Mouse (Mus musculus) liver, embryonic 13.5 days (tissue): ENCODE results near the gene Crisp2. TPM values are rescaled to one million over a fixed set of nuclear protein-coding genes. Genes with fewer than 3 reads are reported as not detected.

Source experiments
- ATAC-seq: fragments of 200-750 bp; cut with Nextera tagmentation; 2 replicates; pipeline ENCODE4 v1.8.0; 2017; ENCODE audit warnings: low read depth, mild to moderate bottlenecking, moderate number of reproducible peaks, moderate library complexity
- DNase-seq: peaks from one replicate; pipeline ENCODE4 v3.0.0; 2022
- H3K27ac ChIP-seq: fragments of 300-500 bp; sonication (generic); 2 replicates; pipeline ENCODE4 v1.5.1; 2015; ENCODE audit warnings: moderate library complexity, mild to moderate bottlenecking, inconsistent platforms
- H3K27me3 ChIP-seq: fragments of 300-500 bp; sonication (generic); 2 replicates; pipeline ENCODE4 v1.6.1; 2015; ENCODE audit warnings: mild to moderate bottlenecking, inconsistent platforms
- H3K36me3 ChIP-seq: fragments of 300-500 bp; sonication (generic); 2 replicates; pipeline ENCODE4 v1.6.1; 2015; ENCODE audit warnings: mild to moderate bottlenecking, inconsistent platforms
- H3K4me1 ChIP-seq: fragments of 300-500 bp; sonication (generic); replicated peaks from 2 replicates; pipeline ENCODE4 v1.6.1; 2015; ENCODE audit warnings: inconsistent platforms
- H3K4me2 ChIP-seq: fragments of 300-500 bp; sonication (generic); 2 replicates; pipeline ENCODE4 v1.6.1; 2015; ENCODE audit warnings: inconsistent platforms, mild to moderate bottlenecking, moderate library complexity
- H3K4me3 ChIP-seq: fragments of 300-500 bp; sonication (generic); replicated peaks from 2 replicates; pipeline ENCODE4 v1.5.1; 2015; ENCODE audit warnings: mild to moderate bottlenecking, inconsistent platforms
- H3K9ac ChIP-seq: fragments of 300-500 bp; sonication (generic); 2 replicates; pipeline ENCODE4 v1.6.1; 2015; ENCODE audit warnings: mild to moderate bottlenecking, inconsistent platforms
- H3K9me3 ChIP-seq: fragments of 300-500 bp; sonication (generic); replicated peaks from 2 replicates; pipeline ENCODE4 v1.6.1; 2016; ENCODE audit warnings: inconsistent platforms
- WGBS: fragments of 180-500 bp; shearing (Covaris S2); methylation state at CpG from one replicate; pipeline ENCODE4 v1.1.7; 2015; ENCODE audit not compliant: insufficient replicate concordance; 5-methylcytosine and 5-hydroxymethylcytosine counted together
- polyA plus RNA-seq: library from polyadenylated mRNA; unstranded; fragments of >200 nt; fragmentation: Nextera tagmentation; extraction: Ambion mirVana; gene quantifications from 2 replicates; pipeline ENCODE4 v1.2.1, GENCODE M21; 2015

The Crisp2 gene
- polyA plus RNA-seq: 0.15 and 0.27 TPM in 2 replicates

- peak; percentile 54 for ATAC-seq
Observed at GRCm38 (mm10) chr17:40806953-40807572, at the start of gene Crisp2. Gene Crisp2, minus strand, starts transcription at chr17:40807003.

GRCm38 (mm10) chr17:40855065-40855464, 48.3 kb upstream of the Crisp2 start:
- Histone ChIP-seq H3K9ac (no peak overlapping the region), H3K4me1 (no peaks in the 10 kb centered on the region), H3K27me3 (no peaks in the 10 kb centered on the region), H3K9me3 (no peaks in the 10 kb centered on the region), H3K27ac (no peak overlapping the region), H3K4me2 (no peak overlapping the region), H3K4me3 (no peak overlapping the region), H3K36me3 (no peaks in the 10 kb centered on the region)
- no peak for ATAC-seq
- no peak for DNase-seq

More at GRCm38 (mm10) chr17:40806953-40807572, at the start of gene Crisp2:
- Histone ChIP-seq H3K9me3 (no peaks in the 10 kb centered on the region), H3K9ac (peak within 1 kb of the TSS; percentile 65), H3K4me1 (peaks cover 43% of the 10 kb centered on the region), H3K27ac (peak within 1 kb of the TSS; percentile 95), H3K36me3 (no peaks in the 10 kb centered on the region), H3K4me2 (peak within 1 kb of the TSS; percentile 69), H3K4me3 (peak within 1 kb of the TSS; percentile 36), H3K27me3 (no peaks in the 10 kb centered on the region)
- DNase-seq: peak; percentile 50
- WGBS: 11% methylated on average over 2 of the region's 2 CpGs

- no peak for ATAC-seq
Observed at GRCm38 (mm10) chr17:40837308-40837707, 30.5 kb upstream of the Crisp2 start.

GRCm38 (mm10) chr17:40831870-40832269, 25.1 kb upstream of the Crisp2 start:
- ATAC-seq (no peak), DNase-seq (no peak)
- WGBS: 52% methylated on average over 2 of the region's 2 CpGs
- H3K4me3 ChIP-seq: no peak overlapping the region
- peaks cover 84% of the 10 kb centered on the region for H3K36me3 ChIP-seq
- H3K9me3 ChIP-seq: no peaks in the 10 kb centered on the region
- H3K27me3 ChIP-seq: no peaks in the 10 kb centered on the region
- no peak overlapping the region for H3K9ac ChIP-seq
- no peaks in the 10 kb centered on the region for H3K4me1 ChIP-seq
- H3K4me2 ChIP-seq: no peak overlapping the region
- no peak overlapping the region for H3K27ac ChIP-seq

More at GRCm38 (mm10) chr17:40837308-40837707, 30.5 kb upstream of the Crisp2 start:
- no peak overlapping the region for H3K4me3 ChIP-seq
- H3K9me3 ChIP-seq: no peaks in the 10 kb centered on the region
- H3K27me3 ChIP-seq: no peaks in the 10 kb centered on the region
- no peaks in the 10 kb centered on the region for H3K4me1 ChIP-seq
- H3K27ac ChIP-seq: no peak overlapping the region
- H3K4me2 ChIP-seq: no peak overlapping the region
- no peak for DNase-seq
- H3K9ac ChIP-seq: no peak overlapping the region
- peaks cover 79% of the 10 kb centered on the region for H3K36me3 ChIP-seq

- peaks cover 48% of the 10 kb centered on the region for H3K36me3 ChIP-seq
- no peaks in the 10 kb centered on the region for H3K9me3 ChIP-seq
- WGBS: 46% methylated on average over 8 of the region's 8 CpGs
- H3K4me3 ChIP-seq: no peak overlapping the region
- H3K4me1 ChIP-seq: peaks cover 30% of the 10 kb centered on the region
- DNase-seq (no peak), ATAC-seq (no peak)
- H3K9ac ChIP-seq: no peak overlapping the region
- no peak overlapping the region for H3K4me2 ChIP-seq
- no peaks in the 10 kb centered on the region for H3K27me3 ChIP-seq
- no peak overlapping the region for H3K27ac ChIP-seq
Observed at GRCm38 (mm10) chr17:40824549-40824948, 17.7 kb upstream of the Crisp2 start.

- H3K27ac ChIP-seq: 0 out of 2 replicates have a peak overlapping the region, but pooled peaks have one; percentile 1
- peaks cover 38% of the 10 kb centered on the region for H3K4me1 ChIP-seq
- DNase-seq: no peak
- H3K9ac ChIP-seq: no peak overlapping the region
- no peak overlapping the region for H3K4me2 ChIP-seq
- peaks cover 47% of the 10 kb centered on the region for H3K36me3 ChIP-seq
- ATAC-seq: no peak
- 31% methylated on average over 4 of the region's 4 CpGs for whole genome bisulfite sequencing
- no peaks in the 10 kb centered on the region for H3K27me3 ChIP-seq
- H3K4me3 ChIP-seq: no peak overlapping the region
- no peaks in the 10 kb centered on the region for H3K9me3 ChIP-seq
Observed at GRCm38 (mm10) chr17:40823817-40824216, 17.0 kb upstream of the Crisp2 start.

GRCm38 (mm10) chr17:40821477-40821876, 14.7 kb upstream of the Crisp2 start:
- Histone ChIP-seq H3K27me3 (no peaks in the 10 kb centered on the region), H3K9me3 (no peaks in the 10 kb centered on the region), H3K4me2 (0 out of 2 replicates have a peak overlapping the region, but pooled peaks have one; percentile 46), H3K9ac (peak overlapping the region; percentile 39; the same call in 1 of the 2 replicates), H3K4me3 (0 out of 2 replicates have a peak overlapping the region, but pooled peaks have one; percentile 13), H3K36me3 (peaks cover 51% of the 10 kb centered on the region), H3K4me1 (peaks cover 58% of the 10 kb centered on the region), H3K27ac (peak overlapping the region; percentile 61; the same call in 1 of the 2 replicates)
- DNase-seq (no peak), ATAC-seq (peak; percentile 41; the same call in 1 of the 2 replicates)
- 35% methylated on average over 9 of the region's 9 CpGs for WGBS

- 15% methylated on average over 4 of the region's 4 CpGs for WGBS
- H3K36me3 ChIP-seq: peaks cover 37% of the 10 kb centered on the region
- H3K9me3 ChIP-seq: no peaks in the 10 kb centered on the region
- peak overlapping the region; percentile 56 for H3K4me3 ChIP-seq
- ATAC-seq (peak; percentile 87), DNase-seq (peak; percentile 42)
- H3K4me1 ChIP-seq: peaks cover 55% of the 10 kb centered on the region
- H3K27ac ChIP-seq: peak overlapping the region; percentile 91
- H3K9ac ChIP-seq: peak overlapping the region; percentile 66
- H3K4me2 ChIP-seq: peak overlapping the region; percentile 74
- H3K27me3 ChIP-seq: no peaks in the 10 kb centered on the region
Observed at GRCm38 (mm10) chr17:40817340-40817943, 10.6 kb upstream of the Crisp2 start.

- peaks cover 9% of the 10 kb centered on the region for H3K36me3 ChIP-seq
- H3K27ac ChIP-seq: no peak overlapping the region
- ATAC-seq: peak; percentile 33; the same call in 1 of the 2 replicates
- H3K4me1 ChIP-seq: peaks cover 40% of the 10 kb centered on the region
- no peaks in the 10 kb centered on the region for H3K9me3 ChIP-seq
- WGBS: 22% methylated on average over 2 of the region's 2 CpGs
- DNase-seq: no peak
- H3K9ac ChIP-seq: no peak overlapping the region
- H3K4me3 ChIP-seq: no peak overlapping the region; the same call in 1 of the 2 replicates
- no peak overlapping the region for H3K4me2 ChIP-seq
- no peaks in the 10 kb centered on the region for H3K27me3 ChIP-seq
Observed at GRCm38 (mm10) chr17:40812259-40812658, 5.5 kb upstream of the Crisp2 start.

GRCm38 (mm10) chr17:40811560-40811959, 4.8 kb upstream of the Crisp2 start:
- Histone ChIP-seq H3K4me1 (peaks cover 40% of the 10 kb centered on the region), H3K9me3 (no peaks in the 10 kb centered on the region), H3K27ac (no peak overlapping the region), H3K27me3 (no peaks in the 10 kb centered on the region), H3K36me3 (peaks cover 6% of the 10 kb centered on the region), H3K4me3 (peak overlapping the region; percentile 72), H3K9ac (peak overlapping the region; percentile 49; the same call in 1 of the 2 replicates), H3K4me2 (no peak overlapping the region)
- no peak for DNase-seq
- no peak for ATAC-seq
- 30% methylated on average over 1 of the region's 1 CpGs for WGBS

GRCm38 (mm10) chr17:40810934-40811333, 4.1 kb upstream of the Crisp2 start, which contains the start of gene Rhag:
Gene Rhag, plus strand, starts transcription at chr17:40811126.
- Histone ChIP-seq H3K9ac (peak within 1 kb of the TSS; percentile 86), H3K27ac (peak within 1 kb of the TSS; percentile 95), H3K4me3 (peak within 1 kb of the TSS; percentile 72), H3K27me3 (no peaks in the 10 kb centered on the region), H3K4me2 (peak within 1 kb of the TSS; percentile 43), H3K36me3 (peaks cover 6% of the 10 kb centered on the region), H3K9me3 (no peaks in the 10 kb centered on the region), H3K4me1 (peaks cover 39% of the 10 kb centered on the region)
- WGBS: 12% methylated on average over 1 of the region's 1 CpGs
- DNase-seq (peak; percentile 67), ATAC-seq (peak; percentile 85)
